Mouse (Mus musculus): ENCODE results near the gene 9530053A07Rik. TPM values are rescaled to one million over a fixed set of nuclear protein-coding genes. Genes with fewer than 3 reads are reported as not detected.
A peak's percentile ranks its signal among the peaks of the same experiment; 100 is the strongest.

9530053A07Rik gene
- polyA plus RNA-seq, 1 experiment from 2014 or later = 0.05 TPM

- no peaks in the 10 kb centered on the region; the same call in 1 of the 2 replicates for H3K4me1 ChIP-seq (replicated peaks; ENCODE audit: control insufficient read depth, insufficient read depth, low read length)
- H3K4me2 ChIP-seq (replicated peaks; ENCODE audit: low read depth, low read length) = no peak overlapping the region
- H3K4me3 ChIP-seq (ENCODE audit: low read depth, low read length) = no peak overlapping the region
- no peak overlapping the region for H3K9ac ChIP-seq (ENCODE audit: low read depth, low read length)
- ATAC-seq (ENCODE audit: low FRiP score) = no peak
- no peaks in the 10 kb centered on the region for H3K27me3 ChIP-seq (ENCODE audit: control insufficient read depth, insufficient read depth, low read length)
- WGBS = 84% methylated on average over 6 of the region's 6 CpGs
- no peaks in the 10 kb centered on the region for H3K9me3 ChIP-seq (ENCODE audit: control insufficient read depth, low read length)
- no peaks in the 10 kb centered on the region for H3K36me3 ChIP-seq (ENCODE audit: control insufficient read depth, insufficient read depth, low read length)
- DNase-seq (ENCODE audit: low spot score) = no peak
- no peak overlapping the region for H3K27ac ChIP-seq (ENCODE audit: low read depth, low read length)
Observed at GRCm38 (mm10) chr7:28165406-28165805, 36.1 kb downstream of the 9530053A07Rik start.

DNA sequence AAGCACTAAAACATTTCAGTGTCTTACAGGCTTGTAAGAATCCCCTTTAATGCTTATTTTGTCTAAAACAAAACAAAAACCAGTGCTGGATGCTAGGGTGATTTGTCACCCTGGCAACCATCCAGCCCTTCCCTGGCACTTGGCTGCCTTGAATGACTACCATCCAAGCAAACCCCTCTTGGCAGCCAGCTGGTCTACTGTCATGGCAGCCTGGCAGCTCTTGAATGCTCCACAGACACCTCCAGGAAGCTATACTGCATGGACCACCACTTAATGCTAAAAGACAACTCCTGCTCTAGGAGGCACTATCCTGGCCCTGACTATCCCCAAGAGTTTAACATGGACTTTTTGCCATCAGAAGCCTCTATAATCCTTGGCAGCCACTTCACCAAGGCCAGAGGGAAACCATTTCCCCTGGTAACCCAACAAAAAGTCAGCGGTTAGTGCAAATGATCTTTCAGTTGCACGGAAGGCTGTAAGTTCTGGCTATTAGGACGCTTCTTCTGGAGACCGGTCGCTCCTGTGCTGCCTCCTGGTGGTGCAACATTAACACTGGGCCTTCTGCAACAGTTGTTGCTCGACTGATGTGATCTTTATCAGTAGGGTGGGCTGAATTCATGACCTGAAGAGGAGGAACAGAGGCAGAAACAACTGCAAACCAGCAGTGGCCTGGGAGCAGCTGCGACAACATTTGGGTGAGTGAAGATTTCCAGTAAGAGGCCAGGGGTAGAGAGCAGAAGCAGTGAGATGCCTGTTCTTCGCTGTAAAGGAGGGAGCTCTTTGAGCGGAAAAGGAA lies 39.3 kb downstream of the 9530053A07Rik start:
- Histone ChIP-seq H3K4me2 (replicated peaks; ENCODE audit: low read depth, low read length) (peak overlapping the region; percentile 83), H3K4me3 (ENCODE audit: low read depth, low read length) (peak overlapping the region; percentile 86), H3K36me3 (ENCODE audit: control insufficient read depth, insufficient read depth, low read length) (no peaks in the 10 kb centered on the region), H3K27me3 (ENCODE audit: control insufficient read depth, insufficient read depth, low read length) (no peaks in the 10 kb centered on the region), H3K27ac (ENCODE audit: low read depth, low read length) (no peak overlapping the region), H3K9ac (ENCODE audit: low read depth, low read length) (peak overlapping the region; percentile 44; the same call in 1 of the 2 replicates), H3K9me3 (ENCODE audit: control insufficient read depth, low read length) (no peaks in the 10 kb centered on the region), H3K4me1 (replicated peaks; ENCODE audit: control insufficient read depth, insufficient read depth, low read length) (peaks cover 5% of the 10 kb centered on the region; the same call in 1 of the 2 replicates)
- 9% methylated on average over 9 of the region's 9 CpGs for WGBS
- ATAC-seq (ENCODE audit: low FRiP score) (peak; percentile 38; the same call in 1 of the 2 replicates), DNase-seq (ENCODE audit: low spot score) (peak; percentile 75)

DNA sequence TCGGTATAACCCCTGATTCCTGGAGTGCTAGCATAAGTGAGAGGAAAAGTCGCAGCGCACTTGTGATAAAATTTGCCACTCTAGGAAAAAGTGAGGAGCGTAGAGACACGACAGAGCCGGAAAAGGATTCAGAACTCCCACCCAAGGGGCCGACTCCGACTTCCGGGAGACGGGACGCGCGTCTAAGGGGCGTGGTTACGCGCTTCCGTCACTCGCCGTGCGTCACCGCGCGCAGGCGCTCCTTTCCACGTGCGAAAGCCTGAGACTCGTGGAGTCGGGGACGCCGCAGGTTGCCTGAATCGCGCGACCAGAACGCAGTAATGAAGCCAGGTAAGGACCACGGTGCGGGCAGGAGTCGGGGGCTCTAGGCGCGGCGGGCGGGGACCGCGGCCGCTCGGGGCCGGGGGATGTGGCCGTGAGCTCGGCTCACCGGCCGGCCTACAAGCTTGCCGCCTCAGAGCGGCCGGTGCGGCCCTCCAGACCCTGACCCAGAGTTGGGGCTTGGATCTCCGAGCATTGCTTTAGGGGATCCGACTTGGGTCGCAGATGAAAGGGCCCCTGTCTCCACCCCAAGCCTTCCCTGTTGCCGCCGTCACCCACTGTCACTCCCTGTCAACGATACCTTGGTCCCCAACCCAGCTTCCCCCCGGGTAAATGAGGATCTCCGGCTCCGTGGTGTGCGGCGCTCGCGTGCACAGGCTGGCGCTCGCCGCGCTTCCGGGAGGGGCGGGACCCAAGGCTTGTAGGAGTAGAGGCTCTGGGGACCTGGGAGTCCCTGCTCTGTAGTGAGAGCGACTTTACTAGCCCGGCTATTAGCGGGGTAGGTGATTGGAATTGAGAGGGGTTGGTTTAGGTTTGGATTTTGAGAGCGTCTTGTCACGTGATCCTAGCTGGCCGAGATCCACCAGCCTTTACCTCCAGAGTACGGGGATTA lies 40.5 kb downstream of the 9530053A07Rik start, which contains the start of gene Fbl:
Gene Fbl, plus strand, starts transcription at position 222 of the 934 bp plus-strand sequence.
- Histone ChIP-seq H3K27ac (ENCODE audit: low read depth, low read length) (peak within 1 kb of the TSS; percentile 65), H3K4me3 (ENCODE audit: low read depth, low read length) (peak within 1 kb of the TSS; percentile 86), H3K27me3 (ENCODE audit: control insufficient read depth, insufficient read depth, low read length) (no peaks in the 10 kb centered on the region), H3K9ac (ENCODE audit: low read depth, low read length) (peak within 1 kb of the TSS; percentile 74), H3K4me2 (replicated peaks; ENCODE audit: low read depth, low read length) (peak within 1 kb of the TSS; percentile 83), H3K9me3 (ENCODE audit: control insufficient read depth, low read length) (no peaks in the 10 kb centered on the region), H3K4me1 (replicated peaks; ENCODE audit: control insufficient read depth, insufficient read depth, low read length) (peaks cover 5% of the 10 kb centered on the region; the same call in 1 of the 2 replicates), H3K36me3 (ENCODE audit: control insufficient read depth, insufficient read depth, low read length) (no peaks in the 10 kb centered on the region)
- DNase-seq (ENCODE audit: low spot score) (peak; percentile 97), ATAC-seq (ENCODE audit: low FRiP score) (peak; percentile 92)
- WGBS = under 1% methylated on average over 77 of the region's 80 CpGs

GRCm38 (mm10) chr7:28175358-28175757 lies 46.1 kb downstream of the 9530053A07Rik start:
- Histone ChIP-seq H3K4me1 (replicated peaks; ENCODE audit: control insufficient read depth, insufficient read depth, low read length) (peaks cover 5% of the 10 kb centered on the region; the same call in 1 of the 2 replicates), H3K36me3 (ENCODE audit: control insufficient read depth, insufficient read depth, low read length) (peaks cover 8% of the 10 kb centered on the region; the same call in 1 of the 2 replicates), H3K9me3 (ENCODE audit: control insufficient read depth, low read length) (no peaks in the 10 kb centered on the region), H3K27ac (ENCODE audit: low read depth, low read length) (no peak overlapping the region), H3K9ac (ENCODE audit: low read depth, low read length) (no peak overlapping the region), H3K4me3 (ENCODE audit: low read depth, low read length) (no peak overlapping the region), H3K4me2 (replicated peaks; ENCODE audit: low read depth, low read length) (no peak overlapping the region), H3K27me3 (ENCODE audit: control insufficient read depth, insufficient read depth, low read length) (no peaks in the 10 kb centered on the region)
- ATAC-seq (ENCODE audit: low FRiP score) (no peak), DNase-seq (ENCODE audit: low spot score) (no peak)
- WGBS = 86% methylated on average over 4 of the region's 4 CpGs

GRCm38 (mm10) chr7:28179228-28179627 lies 50.0 kb downstream of the 9530053A07Rik start, which contains the start of gene Dyrk1b:
Gene Dyrk1b (plus strand): TSS chr7:28179469.
- Histone ChIP-seq H3K4me2 (replicated peaks; ENCODE audit: low read depth, low read length) (peak within 1 kb of the TSS; percentile 56), H3K9ac (ENCODE audit: low read depth, low read length) (peak within 1 kb of the TSS; percentile 98), H3K9me3 (ENCODE audit: control insufficient read depth, low read length) (no peaks in the 10 kb centered on the region), H3K4me1 (replicated peaks; ENCODE audit: control insufficient read depth, insufficient read depth, low read length) (no peaks in the 10 kb centered on the region; the same call in 1 of the 2 replicates), H3K4me3 (ENCODE audit: low read depth, low read length) (peak within 1 kb of the TSS; percentile 97), H3K27ac (ENCODE audit: low read depth, low read length) (peak within 1 kb of the TSS; percentile 96), H3K27me3 (ENCODE audit: control insufficient read depth, insufficient read depth, low read length) (no peaks in the 10 kb centered on the region), H3K36me3 (ENCODE audit: control insufficient read depth, insufficient read depth, low read length) (peaks cover 27% of the 10 kb centered on the region)
- WGBS = under 1% methylated on average over 25 of the region's 25 CpGs
- DNase-seq (ENCODE audit: low spot score) (peak; percentile 99), ATAC-seq (ENCODE audit: low FRiP score) (peak; percentile 92)

DNA sequence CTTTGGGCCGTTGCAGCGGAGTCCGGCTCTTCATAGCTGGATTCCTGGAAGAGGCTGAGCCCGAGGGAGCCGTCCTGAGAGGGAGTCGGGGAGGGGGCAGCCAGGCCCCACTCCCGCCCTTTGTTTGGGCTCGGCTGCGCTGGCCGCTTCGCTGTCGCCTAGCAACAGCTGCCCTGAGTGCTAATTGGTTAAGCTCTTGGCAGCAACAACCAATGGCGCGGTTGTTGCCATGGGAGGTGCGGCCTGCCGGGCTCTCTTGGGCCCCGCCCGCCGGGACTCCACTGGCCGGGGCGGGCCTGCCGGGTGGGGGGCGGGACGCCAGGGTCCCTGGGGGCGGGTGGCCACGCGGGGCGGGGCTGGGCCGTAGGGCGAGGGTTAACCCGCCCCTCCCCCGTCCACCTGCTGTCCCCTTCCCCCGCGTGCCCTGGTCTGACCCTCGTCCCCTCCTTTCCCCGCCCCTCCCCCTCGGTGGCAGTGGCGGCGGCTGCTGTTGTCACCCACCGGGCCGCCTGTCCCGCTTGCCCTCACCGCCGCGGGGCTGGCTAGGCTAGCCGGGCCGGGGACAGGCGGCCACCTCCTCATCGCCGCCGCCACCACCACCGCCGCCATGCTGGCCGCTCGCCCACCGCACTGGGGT lies 50.6 kb downstream of the 9530053A07Rik start:
- Histone ChIP-seq H3K27ac (ENCODE audit: low read depth, low read length) (peak overlapping the region; percentile 96), H3K27me3 (ENCODE audit: control insufficient read depth, insufficient read depth, low read length) (no peaks in the 10 kb centered on the region), H3K36me3 (ENCODE audit: control insufficient read depth, insufficient read depth, low read length) (peaks cover 32% of the 10 kb centered on the region), H3K9ac (ENCODE audit: low read depth, low read length) (peak overlapping the region; percentile 98), H3K4me2 (replicated peaks; ENCODE audit: low read depth, low read length) (peak overlapping the region; percentile 56), H3K4me3 (ENCODE audit: low read depth, low read length) (peak overlapping the region; percentile 97), H3K4me1 (replicated peaks; ENCODE audit: control insufficient read depth, insufficient read depth, low read length) (no peaks in the 10 kb centered on the region; the same call in 1 of the 2 replicates), H3K9me3 (ENCODE audit: control insufficient read depth, low read length) (no peaks in the 10 kb centered on the region)
- ATAC-seq (ENCODE audit: low FRiP score) (peak; percentile 96), DNase-seq (ENCODE audit: low spot score) (peak; percentile 95)
- WGBS = 0% methylated on average over 46 of the region's 56 CpGs

DNA sequence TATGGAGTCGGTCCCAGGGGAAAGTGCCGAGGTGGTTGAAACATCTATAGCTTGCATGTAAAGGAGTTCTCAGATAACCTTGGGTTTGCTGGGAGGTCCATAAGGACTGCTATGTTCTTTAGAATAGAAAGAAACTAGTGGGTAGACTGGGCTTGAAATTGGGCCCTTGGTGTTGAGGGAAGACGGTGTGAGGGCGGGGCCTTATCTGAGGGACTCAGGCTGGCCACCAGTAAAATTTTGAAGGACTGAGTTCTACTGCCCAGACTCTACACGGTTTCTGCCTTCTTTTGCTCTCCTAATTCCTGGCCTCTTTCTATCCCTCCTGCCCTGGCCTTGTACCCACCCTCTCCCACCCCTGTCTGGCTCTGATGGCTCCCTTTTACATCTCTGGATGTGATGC lies 51.6 kb downstream of the 9530053A07Rik start:
- H3K27ac ChIP-seq (ENCODE audit: low read depth, low read length) = peak overlapping the region; percentile 96; the same call in 1 of the 2 replicates

DNA sequence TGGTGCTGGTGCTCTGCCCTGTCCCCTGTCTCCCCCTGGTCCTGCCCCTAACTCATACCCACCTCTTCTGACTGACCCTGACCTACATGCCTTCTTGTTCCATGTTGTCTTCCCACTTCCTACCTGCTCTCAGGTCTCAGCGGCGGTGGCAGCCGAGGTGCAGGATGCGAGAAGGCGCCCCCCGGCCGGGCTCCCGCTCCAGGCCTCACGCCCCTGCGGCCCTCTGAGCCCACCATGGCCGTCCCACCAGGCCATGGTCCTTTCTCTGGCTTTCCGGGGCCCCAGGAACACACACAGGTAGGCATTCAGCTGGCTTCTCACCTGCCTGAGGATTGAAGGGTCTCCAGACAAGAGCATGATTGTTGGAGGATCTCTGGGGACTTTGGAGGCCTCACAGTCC lies 52.1 kb downstream of the 9530053A07Rik start:
- H3K4me1 ChIP-seq (replicated peaks; ENCODE audit: control insufficient read depth, insufficient read depth, low read length) = no peaks in the 10 kb centered on the region; the same call in 1 of the 2 replicates
- 91% methylated on average over 12 of the region's 12 CpGs for WGBS
- peaks cover 43% of the 10 kb centered on the region for H3K36me3 ChIP-seq (ENCODE audit: control insufficient read depth, insufficient read depth, low read length)
- H3K9me3 ChIP-seq (ENCODE audit: control insufficient read depth, low read length) = no peaks in the 10 kb centered on the region
- peak overlapping the region; percentile 96; the same call in 1 of the 2 replicates for H3K27ac ChIP-seq (ENCODE audit: low read depth, low read length)
- no peaks in the 10 kb centered on the region for H3K27me3 ChIP-seq (ENCODE audit: control insufficient read depth, insufficient read depth, low read length)
- H3K4me2 ChIP-seq (replicated peaks; ENCODE audit: low read depth, low read length) = peak overlapping the region; percentile 56; the same call in 1 of the 2 replicates
- no peak overlapping the region for H3K9ac ChIP-seq (ENCODE audit: low read depth, low read length)
- 0 out of 2 replicates have a peak overlapping the region, but pooled peaks have one; percentile 4 for H3K4me3 ChIP-seq (ENCODE audit: low read depth, low read length)
- ATAC-seq (ENCODE audit: low FRiP score) (no peak), DNase-seq (ENCODE audit: low spot score) (no peak)

More for the DNA sequence above, 51.6 kb downstream of the 9530053A07Rik start:
- no peak overlapping the region for H3K9ac ChIP-seq (ENCODE audit: low read depth, low read length)
- no peaks in the 10 kb centered on the region for H3K9me3 ChIP-seq (ENCODE audit: control insufficient read depth, low read length)
- peak overlapping the region; percentile 56 for H3K4me2 ChIP-seq (replicated peaks; ENCODE audit: low read depth, low read length)
- ATAC-seq (ENCODE audit: low FRiP score) (no peak), DNase-seq (ENCODE audit: low spot score) (no peak)
- peaks cover 38% of the 10 kb centered on the region for H3K36me3 ChIP-seq (ENCODE audit: control insufficient read depth, insufficient read depth, low read length)
- H3K27me3 ChIP-seq (ENCODE audit: control insufficient read depth, insufficient read depth, low read length) = no peaks in the 10 kb centered on the region
- WGBS = 79% methylated on average over 5 of the region's 5 CpGs
- peak overlapping the region; percentile 97 for H3K4me3 ChIP-seq (ENCODE audit: low read depth, low read length)
- no peaks in the 10 kb centered on the region; the same call in 1 of the 2 replicates for H3K4me1 ChIP-seq (replicated peaks; ENCODE audit: control insufficient read depth, insufficient read depth, low read length)
